Mouse (Mus musculus): Measurements from ENCODE around the gene Arx.
A peak's percentile ranks its signal among the peaks of the same experiment; 100 is the strongest.

Arx gene

DNA sequence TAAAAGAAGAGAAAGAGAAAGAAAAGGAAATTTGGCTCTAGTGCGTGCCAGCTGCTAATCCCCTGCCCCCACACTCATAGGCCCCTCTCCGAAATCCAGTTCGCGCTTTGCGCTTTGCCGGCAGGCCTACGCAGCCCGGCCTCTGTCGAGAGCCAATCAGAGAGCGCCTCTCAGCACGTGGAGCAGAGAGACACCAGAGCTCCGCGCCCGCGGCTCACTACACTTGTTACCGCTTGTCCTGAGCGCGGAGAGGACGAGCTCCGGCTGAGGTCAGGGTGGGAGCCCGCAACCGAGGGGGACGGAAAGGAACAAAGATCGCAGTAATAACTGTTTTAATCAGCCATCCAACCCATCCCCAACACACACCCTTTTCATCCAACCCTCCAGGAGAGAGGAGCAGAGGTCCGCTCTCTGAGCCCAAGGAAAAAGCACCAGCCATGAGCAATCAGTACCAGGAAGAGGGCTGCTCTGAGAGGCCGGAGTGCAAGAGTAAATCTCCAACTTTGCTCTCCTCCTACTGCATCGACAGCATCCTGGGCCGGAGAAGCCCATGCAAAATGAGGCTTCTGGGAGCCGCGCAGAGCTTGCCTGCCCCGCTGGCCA lies at the start of gene Arx:
Arx (plus strand) TSS at position 155 of the 603 bp plus-strand sequence.
- DNase-seq (ENCODE audit: low spot score in 2 of 2), result peak; percentile 87 to 89

DNA sequence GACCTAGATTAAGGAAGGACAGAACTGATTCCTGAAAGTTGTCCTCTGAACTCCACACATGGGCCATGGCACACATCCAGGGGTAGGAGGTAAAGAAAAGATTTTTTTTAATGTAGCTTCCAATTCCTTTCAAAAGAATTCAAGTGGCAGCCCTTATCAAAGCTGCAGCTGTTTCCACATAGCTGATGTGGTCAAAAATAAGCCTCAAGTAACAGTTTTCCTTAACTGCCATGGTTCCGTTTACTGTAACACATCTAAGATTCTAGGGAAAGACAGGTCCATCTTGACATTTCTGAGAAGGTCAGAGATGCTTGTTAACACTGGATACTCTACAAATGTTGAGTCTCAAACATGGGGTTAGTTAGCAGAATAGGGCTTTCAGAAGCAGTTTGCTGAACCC lies 34.9 kb upstream of the Arx start:
- DNase-seq (ENCODE audit: low spot score in 2 of 2), result no peak

- no peak for DNase-seq (ENCODE audit: low spot score in 2 of 2)
Observed at GRCm38 (mm10) chrX:93275689-93276088, 10.6 kb upstream of the Arx start.

DNA sequence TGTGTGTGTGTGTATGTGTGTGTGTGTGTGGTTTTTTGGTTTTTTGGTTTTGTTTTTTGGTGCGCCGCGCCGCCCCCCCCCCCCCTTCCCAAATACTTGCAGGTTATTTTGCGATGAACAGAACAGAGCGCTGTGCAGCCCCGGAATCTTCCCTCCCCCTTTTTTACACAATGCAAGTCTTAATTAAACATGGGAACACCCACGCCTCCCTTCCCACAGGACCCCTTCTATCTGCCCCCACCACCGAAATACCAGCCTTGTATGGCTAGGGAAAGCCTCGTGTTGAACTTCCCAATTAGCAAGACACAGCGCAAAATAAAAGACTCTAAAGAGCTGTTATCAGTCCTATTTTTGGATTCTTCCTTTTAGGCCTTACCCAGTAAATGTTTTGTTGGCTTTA lies 6.3 kb upstream of the Arx start:
- DNase-seq (ENCODE audit: low spot score in 2 of 2), result no peak

DNA sequence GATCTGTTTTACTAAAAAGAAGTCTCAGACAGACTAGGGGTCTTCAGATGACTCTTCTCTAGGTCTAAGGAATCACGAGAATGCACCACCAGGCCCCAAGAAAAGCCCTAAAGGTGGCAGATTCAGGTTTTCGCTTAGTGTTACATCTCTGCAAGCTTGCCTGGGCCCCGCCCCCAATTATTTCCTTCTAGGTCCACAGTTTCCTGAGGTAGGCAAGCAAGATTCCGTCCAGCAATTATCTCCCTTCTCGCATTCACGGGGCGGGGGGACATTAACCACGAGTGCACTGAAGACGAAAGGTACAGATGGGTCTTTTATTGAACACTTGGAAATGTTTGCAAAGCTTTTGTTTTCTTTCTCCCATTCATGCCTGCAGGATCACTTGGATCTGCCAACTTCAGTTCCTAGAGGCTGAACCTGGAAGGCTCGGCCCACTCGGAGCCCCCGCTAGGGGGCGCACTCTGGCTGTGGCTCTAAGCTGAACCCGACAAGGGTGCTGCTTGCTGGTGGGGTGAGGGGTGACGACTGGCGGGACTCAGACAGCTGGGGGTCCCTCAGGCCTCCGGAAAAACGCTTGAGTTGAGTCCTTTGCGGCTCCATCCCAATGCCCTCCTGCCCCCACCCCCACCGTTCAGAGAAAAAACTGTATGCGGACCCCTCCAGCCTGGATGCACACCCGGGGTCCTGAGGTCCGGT lies 5.1 kb upstream of the Arx start:
- peak; percentile 67 to 81 for DNase-seq (ENCODE audit: low spot score in 2 of 2)

- no peak for DNase-seq (ENCODE audit: low spot score in 2 of 2)
Observed at GRCm38 (mm10) chrX:93281756-93282155, 4.5 kb upstream of the Arx start.

DNA sequence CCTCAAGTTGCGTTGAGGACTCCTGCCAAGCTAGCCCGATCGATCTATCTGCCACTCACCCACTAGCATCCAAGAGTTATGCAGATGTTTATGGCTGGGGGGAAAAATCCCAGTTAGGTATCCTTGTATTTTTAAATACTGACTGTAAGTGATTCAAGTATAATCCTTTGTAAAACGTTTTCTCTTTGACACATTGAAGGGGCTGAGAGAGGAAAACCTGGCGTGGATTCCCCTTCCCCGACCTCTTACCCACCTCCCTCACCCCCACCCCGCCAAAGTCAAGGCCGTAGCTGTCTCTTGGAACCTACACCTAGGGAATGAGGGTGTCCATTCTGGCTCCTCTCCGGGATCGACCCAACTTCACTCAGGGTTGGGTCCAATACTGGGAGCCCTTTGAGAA lies 1.2 kb upstream of the Arx start:
- DNase-seq (ENCODE audit: low spot score in 2 of 2), result no peak

DNA sequence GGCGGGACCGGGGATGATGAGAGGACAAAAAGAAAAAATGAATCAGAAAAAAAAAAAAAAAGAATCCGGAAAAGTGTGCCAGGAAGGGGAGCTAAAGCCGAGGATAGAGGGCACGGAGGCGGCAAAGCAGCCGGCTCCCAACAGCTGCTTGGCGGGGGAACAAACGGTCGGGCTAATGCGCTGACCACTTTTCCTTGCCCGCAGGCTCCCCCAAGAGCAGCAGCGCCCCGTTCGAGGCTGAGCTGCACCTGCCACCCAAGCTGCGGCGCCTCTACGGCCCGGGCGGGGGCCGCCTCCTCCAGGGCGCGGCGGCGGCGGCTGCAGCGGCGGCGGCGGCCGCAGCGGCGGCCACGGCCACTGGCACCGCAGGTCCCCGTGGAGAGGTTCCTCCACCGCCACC lies 2.1 kb downstream of the Arx start:
- DNase-seq (ENCODE audit: low spot score in 2 of 2), result no peak

DNA sequence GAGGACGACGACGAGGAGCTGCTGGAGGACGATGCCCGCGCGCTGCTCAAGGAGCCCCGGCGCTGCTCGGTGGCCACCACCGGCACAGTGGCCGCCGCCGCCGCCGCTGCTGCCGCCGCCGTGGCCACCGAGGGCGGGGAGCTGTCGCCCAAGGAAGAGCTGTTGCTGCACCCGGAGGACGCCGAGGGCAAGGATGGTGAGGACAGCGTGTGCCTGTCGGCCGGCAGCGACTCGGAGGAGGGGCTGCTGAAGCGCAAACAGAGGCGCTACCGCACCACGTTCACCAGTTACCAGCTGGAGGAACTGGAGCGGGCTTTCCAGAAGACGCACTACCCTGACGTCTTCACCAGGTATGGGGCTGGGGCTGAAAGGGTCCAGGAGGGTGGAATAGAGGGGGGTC lies 2.8 kb downstream of the Arx start:
- no peak for DNase-seq (ENCODE audit: low spot score in 2 of 2)

DNA sequence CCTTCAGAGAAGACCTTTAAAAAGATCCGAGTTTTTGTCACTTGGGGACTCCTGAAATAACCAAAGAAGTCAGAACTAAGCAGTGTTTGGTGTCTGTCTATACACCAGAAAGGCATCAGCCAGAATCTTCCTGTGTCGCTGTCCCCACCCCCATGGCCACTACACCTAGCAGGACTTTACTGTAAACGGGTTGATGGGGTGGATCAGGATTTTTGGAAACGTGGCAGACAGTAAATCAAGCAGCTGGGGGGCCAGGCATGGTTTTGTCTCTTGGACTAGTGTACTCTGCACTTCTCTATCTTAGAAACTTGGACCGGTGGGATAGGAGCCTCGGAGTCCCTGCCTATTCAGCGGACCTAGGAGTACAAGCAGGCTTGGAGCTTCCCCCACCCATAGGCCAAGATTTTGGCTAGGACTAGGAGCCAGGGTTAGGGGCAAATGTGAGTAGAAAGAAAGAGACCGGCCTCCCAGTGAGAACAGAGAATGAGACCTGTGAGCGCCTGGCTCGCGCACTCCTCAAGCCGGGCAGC lies 3.7 kb downstream of the Arx start:
- DNase-seq (ENCODE audit: low spot score in 2 of 2), result peak; percentile 49 to 53

DNA sequence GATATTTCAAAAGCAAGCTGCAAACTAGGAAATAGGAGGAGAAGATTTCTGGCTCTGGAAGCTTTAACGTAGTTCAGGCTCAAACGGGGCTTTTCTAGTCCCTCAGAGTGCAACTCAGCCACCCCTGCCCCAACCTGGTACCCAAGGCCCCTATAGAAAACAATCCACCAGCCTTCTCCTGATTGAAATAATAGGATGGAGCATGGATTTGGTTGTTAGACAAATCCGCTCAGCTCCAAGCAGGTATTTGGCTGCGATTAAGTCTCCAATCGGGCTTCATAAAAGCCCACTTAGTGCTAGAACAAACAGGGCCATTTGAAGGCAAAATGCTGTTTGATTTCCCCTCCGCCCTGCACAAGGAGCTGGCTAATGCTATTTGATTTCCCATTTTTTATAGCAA lies 5.8 kb downstream of the Arx start:
- no peak for DNase-seq (ENCODE audit: low spot score in 2 of 2)

GRCm38 (mm10) chrX:93294736-93295490 lies 8.7 kb downstream of the Arx start:
- no peak for DNase-seq (ENCODE audit: low spot score in 2 of 2)

- no peak for DNase-seq (ENCODE audit: low spot score in 2 of 2)
Observed at GRCm38 (mm10) chrX:93295819-93296218, 9.6 kb downstream of the Arx start.

DNA sequence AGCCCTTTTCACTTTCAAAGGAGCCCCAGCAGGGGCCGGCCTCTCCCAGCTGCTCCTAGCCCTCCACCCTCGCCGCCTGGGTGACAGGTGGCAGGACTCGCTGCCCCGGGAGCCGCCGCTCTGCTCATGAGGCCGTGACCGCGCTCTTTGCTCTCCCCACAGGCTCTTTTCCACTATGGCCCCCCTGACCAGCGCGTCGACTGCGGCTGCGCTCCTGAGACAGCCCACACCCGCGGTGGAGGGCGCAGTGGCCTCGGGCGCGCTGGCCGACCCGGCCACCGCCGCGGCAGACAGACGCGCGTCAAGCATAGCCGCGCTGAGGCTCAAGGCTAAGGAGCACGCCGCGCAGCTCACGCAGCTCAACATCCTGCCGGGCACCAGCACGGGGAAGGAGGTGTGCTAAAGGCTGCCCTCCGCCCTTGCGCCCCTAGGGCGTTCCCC lies 10.8 kb downstream of the Arx start:
- DNase-seq (ENCODE audit: low spot score in 2 of 2), result no peak

- DNase-seq (ENCODE audit: low spot score in 2 of 2), result peak in 1 of 2 experiments; percentile 43
Observed at GRCm38 (mm10) chrX:93299046-93299626, 12.9 kb downstream of the Arx start.

DNA sequence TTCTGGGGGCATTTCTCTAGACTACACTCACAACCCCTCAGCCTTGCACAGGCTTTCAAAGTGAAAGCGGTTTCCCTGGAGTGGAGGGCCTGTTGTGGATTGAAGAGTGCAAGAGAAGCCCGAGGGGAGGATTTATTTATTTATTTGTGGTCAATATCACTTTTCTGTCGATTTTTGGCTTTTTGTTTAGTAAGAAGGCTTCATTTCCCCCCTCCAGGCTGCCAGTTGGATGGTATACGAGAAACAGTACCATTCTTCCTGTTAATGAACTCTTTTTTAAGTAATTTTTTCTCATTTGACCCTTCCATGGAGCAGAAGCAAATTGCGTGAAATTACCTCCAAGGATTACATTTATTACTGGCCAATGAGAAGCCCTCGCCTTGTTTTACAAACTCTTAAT lies 13.5 kb downstream of the Arx start:
- DNase-seq (ENCODE audit: low spot score in 2 of 2), result no peak

GRCm38 (mm10) chrX:93300183-93300815 lies 14.1 kb downstream of the Arx start:
- no peak for DNase-seq (ENCODE audit: low spot score in 2 of 2)

DNA sequence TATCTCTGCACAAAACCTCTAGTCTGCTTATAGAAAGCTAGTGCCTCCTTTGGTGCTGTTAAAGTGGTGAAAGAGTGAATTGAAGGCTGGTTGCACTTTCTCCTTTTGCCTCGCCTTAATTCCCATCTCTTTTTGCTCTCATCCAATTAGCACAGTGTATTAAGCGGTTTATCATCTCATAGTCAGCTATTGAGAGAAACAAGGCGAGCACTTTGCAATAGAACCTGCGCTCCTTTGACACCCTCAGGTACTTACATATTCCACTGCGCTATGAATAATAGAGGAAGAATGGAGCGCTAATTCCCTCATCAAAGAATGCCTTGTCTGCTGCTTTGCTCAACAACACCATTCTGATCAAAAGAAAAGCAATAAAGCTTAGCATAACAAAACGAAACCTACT lies 15.6 kb downstream of the Arx start:
- no peak for DNase-seq (ENCODE audit: low spot score in 2 of 2)

GRCm38 (mm10) chrX:93305780-93306179 lies 19.5 kb downstream of the Arx start:
- DNase-seq (ENCODE audit: low spot score in 2 of 2), result no peak

GRCm38 (mm10) chrX:93317577-93317976 lies 31.3 kb downstream of the Arx start:
- no peak for DNase-seq (ENCODE audit: low spot score in 2 of 2)

DNA sequence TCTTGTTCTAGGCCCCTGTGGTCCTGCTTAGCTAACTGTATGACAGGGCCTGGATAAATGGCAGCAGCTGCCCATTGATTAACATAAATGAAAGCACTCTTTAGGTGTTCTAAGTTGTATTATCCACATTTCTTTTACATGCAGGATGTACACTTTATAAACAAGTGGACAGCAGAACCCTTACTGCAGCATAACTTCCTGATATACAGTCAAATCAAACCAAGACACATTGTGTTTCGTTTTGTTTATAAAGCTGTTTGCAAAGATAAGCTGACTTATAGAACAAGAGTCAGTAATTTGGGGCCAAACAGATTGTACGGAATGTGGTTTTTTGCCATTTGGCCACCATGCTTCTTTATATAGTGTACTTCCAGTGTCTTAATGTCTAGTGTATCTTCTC lies 33.7 kb downstream of the Arx start:
- no peak for DNase-seq (ENCODE audit: low spot score in 2 of 2)

DNA sequence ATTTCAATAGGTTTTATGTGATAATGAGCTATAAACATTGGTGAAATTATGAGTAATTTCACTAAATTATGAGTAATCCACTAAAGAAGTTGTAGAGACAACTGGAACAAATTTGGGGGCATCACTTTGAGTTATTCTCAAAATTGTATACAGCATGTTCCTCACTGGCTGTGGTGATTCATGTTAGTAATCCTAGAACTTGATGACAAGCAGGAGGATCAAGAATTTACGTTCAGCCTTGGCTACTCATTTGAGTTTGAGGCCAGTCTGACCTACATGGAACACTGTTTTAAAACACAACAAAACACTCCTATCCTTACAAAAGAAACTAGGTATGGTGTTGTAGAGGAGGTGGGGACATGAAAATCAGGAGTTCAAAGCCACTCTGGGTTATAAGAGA lies 35.1 kb downstream of the Arx start:
- DNase-seq (ENCODE audit: low spot score in 2 of 2), result no peak

Data from right cerebral cortex, postnatal 10 days (tissue).